Mouse (Mus musculus) lung, postnatal 0 days (tissue): ENCODE measurements around the gene Mrps27. TPM values are rescaled to one million over a fixed set of nuclear protein-coding genes. Genes with fewer than 3 reads are reported as not detected.
A peak's percentile ranks its signal among the peaks of the same experiment; 100 is the strongest.

Experiments used
- ATAC-seq: fragments of 200-750 bp; cut with Nextera tagmentation; 2 replicates; pipeline ENCODE4 v1.8.0; 2017; ENCODE audit warnings: moderate library complexity
- DNase-seq: peaks from one replicate; pipeline ENCODE4 v3.0.0-alpha.2; 2016; ENCODE audit warnings: low spot score
- H3K27ac ChIP-seq: fragments of 300-500 bp; sonication (generic); 2 replicates; pipeline ENCODE4 v1.5.1; 2014; ENCODE audit warnings: antibody characterized with exemption, mild to moderate bottlenecking, low read length, mixed read lengths
- H3K27me3 ChIP-seq: fragments of 300-500 bp; sonication (generic); replicated peaks from 2 replicates; pipeline ENCODE4 v1.6.1; 2014; ENCODE audit warnings: low read length, mixed read lengths; ENCODE audit not compliant: insufficient read depth
- H3K36me3 ChIP-seq: fragments of 300-500 bp; sonication (generic); 2 replicates; pipeline ENCODE4 v1.6.1; 2014; ENCODE audit warnings: low read length, mixed read lengths; ENCODE audit not compliant: insufficient read depth
- H3K4me1 ChIP-seq: fragments of 300-500 bp; sonication (generic); 2 replicates; pipeline ENCODE4 v1.6.1; 2014; ENCODE audit warnings: antibody characterized with exemption, low read depth, low read length, mixed read lengths; ENCODE audit not compliant: insufficient read depth
- H3K4me2 ChIP-seq: fragments of 300-500 bp; sonication (generic); replicated peaks from 2 replicates; pipeline ENCODE4 v1.6.1; 2014; ENCODE audit warnings: low read depth, mild to moderate bottlenecking, low read length, moderate library complexity, mixed read lengths
- H3K4me3 ChIP-seq: fragments of 300-500 bp; sonication (generic); 2 replicates; pipeline ENCODE4 v1.5.1; 2014; ENCODE audit warnings: low read depth, low read length
- H3K9ac ChIP-seq: fragments of 300-500 bp; sonication (generic); replicated peaks from 2 replicates; pipeline ENCODE4 v1.6.1; 2014; ENCODE audit warnings: low read depth, mild to moderate bottlenecking
- H3K9me3 ChIP-seq: fragments of 300-500 bp; sonication (generic); 2 replicates; pipeline ENCODE4 v1.6.1; 2016; ENCODE audit warnings: low read length, mixed read lengths
- CTCF ChIP-seq: IDR thresholded peaks from 2 replicates; pipeline ENCODE4 v1.5.1; 2016; ENCODE audit warnings: antibody characterized with exemption, mild to moderate bottlenecking
- EP300 ChIP-seq: IDR thresholded peaks from 2 replicates; pipeline ENCODE4 v1.6.1; 2016; ENCODE audit warnings: antibody characterized with exemption, mild to moderate bottlenecking, control low read depth
- WGBS: fragments of 180-500 bp; shearing (Covaris S2); extraction: QIAGEN DNeasy Blood & Tissue Kit; methylation state at CpG from one replicate; pipeline ENCODE4 v1.1.7; 2014; 5-methylcytosine and 5-hydroxymethylcytosine counted together
- polyA plus RNA-seq: library from polyadenylated mRNA; unstranded; fragments of >200 nt; fragmentation: Nextera tagmentation; extraction: Ambion mirVana; gene quantifications from 2 replicates; pipeline ENCODE4 v1.2.1, GENCODE M21; 2015

Gene Mrps27
- polyA plus RNA-seq, 1 experiment from 2014 or later = 20.4 TPM

DNA sequence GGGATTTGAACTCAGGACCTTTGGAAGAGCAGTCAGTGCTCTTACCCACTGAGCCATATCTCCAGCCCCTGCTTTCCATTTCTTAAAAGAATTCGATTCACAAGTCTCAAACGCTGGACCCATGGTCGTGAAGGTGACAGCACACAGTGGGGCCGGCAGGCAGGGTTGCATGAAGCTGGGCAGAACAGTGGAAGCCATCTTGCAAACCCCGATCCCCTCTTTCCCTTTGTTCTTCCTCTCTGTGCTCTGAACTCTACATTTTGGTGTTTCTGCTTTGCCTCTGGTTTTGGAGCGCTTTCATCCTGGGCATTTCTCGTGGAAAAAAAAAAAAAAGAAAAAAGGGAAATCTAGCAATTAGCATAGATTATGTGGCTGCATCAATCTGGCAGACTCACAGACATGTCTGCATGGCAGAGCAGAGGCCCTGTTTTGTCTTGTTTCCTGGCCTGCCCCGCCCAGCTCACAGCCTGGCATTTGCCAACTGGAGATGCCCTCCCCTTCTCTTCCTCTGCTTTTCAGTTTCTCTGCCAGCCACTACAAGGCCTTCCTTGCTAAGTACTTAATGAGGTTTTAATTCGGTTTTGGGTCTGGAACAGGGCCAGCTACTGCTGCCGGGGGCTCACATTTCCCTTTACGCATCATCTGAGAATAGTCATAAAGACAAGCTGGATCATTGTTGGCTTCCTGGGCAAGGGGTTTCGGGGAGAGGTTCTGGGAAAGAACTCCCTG is 114.2 kb downstream of the Mrps27 start:
- no peaks in the 10 kb centered on the region for H3K36me3 ChIP-seq
- ATAC-seq = no peak
- 67% methylated on average over 12 of the region's 12 CpGs for WGBS
- H3K27me3 ChIP-seq = no peaks in the 10 kb centered on the region
- TF ChIP-seq CTCF (no peak), EP300 (no peak)
- H3K4me3 ChIP-seq = no peak overlapping the region
- peak; percentile 22 for DNase-seq
- no peak overlapping the region for H3K9ac ChIP-seq
- H3K27ac ChIP-seq = no peak overlapping the region
- H3K4me1 ChIP-seq = no peaks in the 10 kb centered on the region
- H3K9me3 ChIP-seq = no peaks in the 10 kb centered on the region
- no peak overlapping the region for H3K4me2 ChIP-seq

DNA sequence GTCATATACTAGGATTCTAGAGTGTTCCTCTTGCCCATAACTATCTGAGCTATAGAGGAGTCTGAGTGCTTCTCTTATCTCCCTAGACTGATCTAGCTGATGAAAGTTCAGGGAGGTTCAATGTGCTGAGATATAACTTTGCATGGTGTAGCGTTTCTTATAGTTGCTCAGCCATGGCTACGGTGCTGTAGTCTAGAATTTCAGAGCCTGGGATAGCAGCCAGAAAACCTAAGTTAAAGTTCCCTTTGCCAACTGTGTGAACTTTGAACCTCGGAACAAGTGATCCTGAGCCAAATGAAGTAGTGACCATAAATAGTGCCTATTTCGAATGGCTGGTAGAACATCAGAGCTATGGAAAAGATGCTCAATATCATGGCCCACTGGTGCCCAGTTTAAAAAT is 115.0 kb downstream of the Mrps27 start:
- TF ChIP-seq CTCF = no peak
- TF ChIP-seq EP300 = no peak
- Histone ChIP-seq H3K9ac (no peak overlapping the region), H3K36me3 (no peaks in the 10 kb centered on the region), H3K9me3 (no peaks in the 10 kb centered on the region), H3K4me3 (no peak overlapping the region), H3K27me3 (no peaks in the 10 kb centered on the region), H3K4me2 (no peak overlapping the region), H3K27ac (no peak overlapping the region), H3K4me1 (no peaks in the 10 kb centered on the region)
- no peak for ATAC-seq
- DNase-seq = no peak
- WGBS = 63% methylated on average over 4 of the region's 4 CpGs

DNA sequence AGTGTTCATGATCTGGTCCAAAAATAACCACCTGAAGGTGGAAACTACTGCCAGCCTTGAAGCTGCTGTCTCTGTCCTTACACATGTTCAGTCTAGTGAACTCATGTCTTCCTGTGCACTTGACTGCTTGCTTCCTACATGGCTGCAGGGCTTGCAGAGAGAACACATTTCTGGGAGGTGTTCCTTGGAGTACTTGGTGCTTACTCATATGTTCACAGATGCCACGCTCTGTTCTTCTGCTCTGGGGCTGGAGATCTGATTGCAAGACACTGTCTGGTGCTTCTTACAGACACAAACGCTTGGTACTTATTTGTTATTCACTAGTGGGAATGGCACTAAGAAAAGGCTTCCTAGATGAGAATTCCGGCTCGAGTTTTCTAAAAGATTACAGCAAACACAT is 117.3 kb downstream of the Mrps27 start:
- no peak for TF ChIP-seq CTCF
- TF ChIP-seq EP300 = no peak
- Histone ChIP-seq H3K27ac (no peak overlapping the region), H3K27me3 (no peaks in the 10 kb centered on the region), H3K36me3 (no peaks in the 10 kb centered on the region), H3K9ac (no peak overlapping the region), H3K9me3 (no peaks in the 10 kb centered on the region), H3K4me3 (no peak overlapping the region), H3K4me2 (no peak overlapping the region), H3K4me1 (no peaks in the 10 kb centered on the region)
- DNase-seq (no peak), ATAC-seq (no peak)
- WGBS = 88% methylated on average over 4 of the region's 4 CpGs

DNA sequence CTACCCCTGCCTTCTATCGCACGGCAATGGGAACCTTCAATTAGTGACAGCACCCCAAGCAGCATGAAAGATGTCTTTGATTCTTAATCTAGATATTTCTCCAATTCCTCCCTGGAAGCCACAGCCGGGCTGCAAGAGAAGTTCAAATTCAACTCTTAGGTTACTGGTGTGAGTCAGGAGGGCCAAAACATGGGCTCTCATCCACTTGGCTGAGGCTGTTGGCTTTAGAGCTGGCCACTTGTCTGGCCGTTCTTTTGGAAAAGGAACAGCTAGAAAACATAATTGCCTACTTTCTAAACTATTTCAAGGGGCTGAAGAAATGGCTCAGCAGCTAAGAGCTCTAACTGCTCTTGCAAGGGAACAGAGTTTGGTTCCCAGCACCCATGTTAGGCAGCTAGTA is 120.0 kb downstream of the Mrps27 start:
- H3K4me2 ChIP-seq = no peak overlapping the region
- no peak for TF ChIP-seq EP300
- no peak for TF ChIP-seq CTCF
- H3K36me3 ChIP-seq = no peaks in the 10 kb centered on the region
- WGBS = 57% methylated on average over 4 of the region's 4 CpGs
- H3K9ac ChIP-seq = no peak overlapping the region
- DNase-seq = no peak
- no peak overlapping the region for H3K27ac ChIP-seq
- H3K27me3 ChIP-seq = no peaks in the 10 kb centered on the region
- H3K9me3 ChIP-seq = no peaks in the 10 kb centered on the region
- ATAC-seq = no peak
- H3K4me1 ChIP-seq = no peaks in the 10 kb centered on the region
- no peak overlapping the region for H3K4me3 ChIP-seq

Other genes starting within 250 kb of the Mrps27 start
- gene Zfp366, start 160.0 kb upstream of the Mrps27 start, polyA plus RNA-seq = 1.6 and 2.0 TPM in 2 replicates
- gene Ptcd2, start 81 bp upstream of the Mrps27 start, polyA plus RNA-seq = 22.9 and 25.3 TPM in 2 replicates
- 31.2 and 39.1 TPM in 2 replicates for gene Map1b, start 171.8 kb downstream of the Mrps27 start, polyA plus RNA-seq